Mouse (Mus musculus) neural tube, embryonic 14.5 days (tissue): ENCODE data around the gene Cep170. TPM values are rescaled to one million over a fixed set of nuclear protein-coding genes. Genes with fewer than 3 reads are reported as not detected.

Experiments used
- ATAC-seq: fragments of 200-750 bp; cut with Nextera tagmentation; 2 replicates; pipeline ENCODE4 v1.8.0; 2017; ENCODE audit warnings: low read depth, mild to moderate bottlenecking, moderate TSS enrichment, moderate library complexity
- H3K27ac ChIP-seq: fragments of 300-500 bp; sonication (generic); 2 replicates; pipeline ENCODE4 v1.5.1; 2014; ENCODE audit warnings: low read depth, mild to moderate bottlenecking, control low read depth, low read length, moderate library complexity, mixed read lengths
- H3K27me3 ChIP-seq: fragments of 300-500 bp; sonication (generic); 2 replicates; pipeline ENCODE4 v1.6.1; 2014; ENCODE audit warnings: low read length; ENCODE audit not compliant: control insufficient read depth, insufficient read depth
- H3K36me3 ChIP-seq: fragments of 300-500 bp; sonication (generic); 2 replicates; pipeline ENCODE4 v1.6.1; 2014; ENCODE audit warnings: low read length, mixed read lengths; ENCODE audit not compliant: control insufficient read depth, insufficient read depth
- H3K4me1 ChIP-seq: fragments of 300-500 bp; sonication (generic); 2 replicates; pipeline ENCODE4 v1.6.1; 2014; ENCODE audit warnings: low read length; ENCODE audit not compliant: control insufficient read depth, insufficient read depth
- H3K4me2 ChIP-seq: fragments of 300-500 bp; sonication (generic); 2 replicates; pipeline ENCODE4 v1.6.1; 2014; ENCODE audit warnings: mild to moderate bottlenecking, low read depth, low read length, control low read depth
- H3K4me3 ChIP-seq: fragments of 300-500 bp; sonication (generic); 2 replicates; pipeline ENCODE4 v1.5.1; 2014; ENCODE audit warnings: low read depth, low read length, control low read depth, mixed read lengths
- H3K9ac ChIP-seq: fragments of 300-500 bp; sonication (generic); replicated peaks from 2 replicates; pipeline ENCODE4 v1.6.1; 2014; ENCODE audit warnings: low read depth, mild to moderate bottlenecking, control low read depth, low read length, mixed read lengths
- H3K9me3 ChIP-seq: fragments of 300-500 bp; sonication (generic); 2 replicates; pipeline ENCODE4 v1.6.1; 2016; ENCODE audit warnings: low read length; ENCODE audit not compliant: control insufficient read depth
- WGBS: fragments of 180-500 bp; shearing (Covaris S2); extraction: QIAGEN DNeasy Blood & Tissue Kit; methylation state at CpG from one replicate; pipeline ENCODE4 v1.1.7; 2014; 5-methylcytosine and 5-hydroxymethylcytosine counted together
- microRNA counts: library from miRNA; unstranded; fragments of <30 nt; microRNA quantifications from one replicate; lab custom pipeline; 2016
- microRNA-seq: library from miRNA; unstranded; fragments of <30 nt; microRNA quantifications from one replicate; pipeline ENCODE4, GENCODE M21; 2016
- polyA plus RNA-seq: library from polyadenylated mRNA; unstranded; fragments of >200 nt; fragmentation: Nextera tagmentation; extraction: Ambion mirVana; gene quantifications from 2 replicates; pipeline ENCODE4 v1.2.1, GENCODE M21; 2014

Cep170 gene
- polyA plus RNA-seq, 1 experiment from 2014 or later: 157 TPM

GRCm38 (mm10) chr1:176697091-176697490 is 116.8 kb downstream of the Cep170 start:
- Histone ChIP-seq H3K4me2 (no peak overlapping the region), H3K27me3 (no peaks in the 10 kb centered on the region), H3K36me3 (no peaks in the 10 kb centered on the region), H3K9me3 (no peaks in the 10 kb centered on the region), H3K4me1 (no peaks in the 10 kb centered on the region), H3K9ac (no peak overlapping the region), H3K27ac (no peak overlapping the region), H3K4me3 (no peak overlapping the region)
- ATAC-seq: no peak
- 25% methylated on average over 7 of the region's 7 CpGs for WGBS

GRCm38 (mm10) chr1:176691101-176691500 is 122.8 kb downstream of the Cep170 start:
- no peaks in the 10 kb centered on the region for H3K4me1 ChIP-seq
- no peak overlapping the region for H3K4me3 ChIP-seq
- no peak overlapping the region for H3K27ac ChIP-seq
- no peaks in the 10 kb centered on the region for H3K27me3 ChIP-seq
- no peaks in the 10 kb centered on the region for H3K36me3 ChIP-seq
- ATAC-seq: no peak
- 95% methylated on average over 11 of the region's 11 CpGs for WGBS
- no peaks in the 10 kb centered on the region for H3K9me3 ChIP-seq
- H3K9ac ChIP-seq: no peak overlapping the region
- H3K4me2 ChIP-seq: no peak overlapping the region

- no peaks in the 10 kb centered on the region for H3K36me3 ChIP-seq
- no peak overlapping the region for H3K4me2 ChIP-seq
- no peak overlapping the region for H3K27ac ChIP-seq
- no peaks in the 10 kb centered on the region for H3K4me1 ChIP-seq
- no peaks in the 10 kb centered on the region for H3K9me3 ChIP-seq
- H3K4me3 ChIP-seq: no peak overlapping the region
- no peak overlapping the region for H3K9ac ChIP-seq
- 86% methylated on average over 6 of the region's 6 CpGs for WGBS
- no peaks in the 10 kb centered on the region for H3K27me3 ChIP-seq
- no peak for ATAC-seq
Measured at GRCm38 (mm10) chr1:176688251-176688880, 125.5 kb downstream of the Cep170 start.

MicroRNAs within 50 kb of the gene (microRNA counts, 519-probe panel; counts per million panel counts)
- microRNA mmu-miR-350 (lab: Ali Mortazavi, UCI): 4,857 counts per million, percentile 67 among the panel's probes with 10 or more counts

Small RNA genes lying within 50 kb of the gene (microRNA-seq; reads per million reads assigned to microRNA genes)
- gene Mir350: 487 reads per million, percentile 70 among the genes with 10 or more reads in this experiment

Other genes starting within 250 kb of the Cep170 start
- 21.6 and 22.6 TPM in 2 replicates for gene Sdccag8, start 593 bp upstream of the Cep170 start, polyA plus RNA-seq